Mouse (Mus musculus) limb, embryonic 10.5 days (tissue): Measurements from ENCODE around the gene Gemin2. TPM values are rescaled to one million over a fixed set of nuclear protein-coding genes. Genes with fewer than 3 reads are reported as not detected.

ENCODE experiments used
- DNase-seq: peaks from one replicate; pipeline ENCODE4 v3.0.0-alpha.2; 2017; ENCODE audit warnings: low spot score
- H3K27ac ChIP-seq: fragments of 300-500 bp; sonication (generic); 2 replicates; pipeline ENCODE4 v1.5.1; 2016; ENCODE audit warnings: mild to moderate bottlenecking
- H3K27me3 ChIP-seq: fragments of 300-500 bp; sonication (generic); 2 replicates; pipeline ENCODE4 v1.6.1; 2016; ENCODE audit warnings: low read depth, mild to moderate bottlenecking; ENCODE audit not compliant: poor library complexity, severe bottlenecking
- H3K36me3 ChIP-seq: fragments of 300-500 bp; sonication (generic); 2 replicates; pipeline ENCODE4 v1.6.1; 2016; ENCODE audit warnings: mild to moderate bottlenecking, moderate library complexity
- H3K4me1 ChIP-seq: fragments of 300-500 bp; sonication (generic); 2 replicates; pipeline ENCODE4 v1.6.1; 2016
- H3K4me3 ChIP-seq: fragments of 300-500 bp; sonication (generic); 2 replicates; pipeline ENCODE4 v1.5.1; 2016; ENCODE audit warnings: mild to moderate bottlenecking, moderate library complexity
- H3K9me3 ChIP-seq: fragments of 300-500 bp; sonication (generic); replicated peaks from 2 replicates; pipeline ENCODE4 v1.6.1; 2016; ENCODE audit warnings: mild to moderate bottlenecking
- WGBS: fragments of 180-500 bp; shearing (Covaris S2); methylation state at CpG from one replicate; pipeline ENCODE4 v1.1.7; 2016; 5-methylcytosine and 5-hydroxymethylcytosine counted together
- polyA plus RNA-seq: library from polyadenylated mRNA; unstranded; fragments of >200 nt; fragmentation: Nextera tagmentation; extraction: Ambion mirVana; gene quantifications from 2 replicates; pipeline ENCODE4 v1.2.1, GENCODE M21; 2016

Gene Gemin2
- polyA plus RNA-seq, 1 experiment from 2014 or later: 56.6 TPM

DNA sequence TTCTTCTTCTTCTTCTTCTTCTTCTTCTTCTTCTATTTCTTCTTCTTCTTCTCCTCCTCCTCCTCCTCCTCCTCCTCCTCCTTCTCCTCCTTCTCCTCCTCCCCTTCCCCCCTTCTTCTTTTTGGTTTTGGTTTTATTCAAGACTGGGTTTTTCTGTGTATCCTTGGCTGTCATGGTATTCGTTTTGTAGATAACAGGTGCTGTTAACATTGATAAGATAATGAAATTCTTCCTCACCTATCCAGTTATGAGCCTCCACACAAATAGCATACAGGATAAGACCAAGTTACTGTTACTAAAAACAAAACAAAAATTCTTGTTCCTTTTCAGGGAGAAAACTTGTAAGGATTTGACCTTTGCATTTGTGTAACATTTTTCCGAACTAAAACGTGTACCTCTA, 52.6 kb downstream of the Gemin2 start:
- H3K27me3 ChIP-seq: no peaks in the 10 kb centered on the region
- DNase-seq: no peak
- H3K27ac ChIP-seq: peak overlapping the region; percentile 95
- no peaks in the 10 kb centered on the region for H3K9me3 ChIP-seq
- peak overlapping the region; percentile 84 for H3K4me3 ChIP-seq
- H3K36me3 ChIP-seq: peaks cover 30% of the 10 kb centered on the region
- H3K4me1 ChIP-seq: peaks cover 13% of the 10 kb centered on the region
- WGBS: 79% methylated on average over 3 of the region's 3 CpGs

DNA sequence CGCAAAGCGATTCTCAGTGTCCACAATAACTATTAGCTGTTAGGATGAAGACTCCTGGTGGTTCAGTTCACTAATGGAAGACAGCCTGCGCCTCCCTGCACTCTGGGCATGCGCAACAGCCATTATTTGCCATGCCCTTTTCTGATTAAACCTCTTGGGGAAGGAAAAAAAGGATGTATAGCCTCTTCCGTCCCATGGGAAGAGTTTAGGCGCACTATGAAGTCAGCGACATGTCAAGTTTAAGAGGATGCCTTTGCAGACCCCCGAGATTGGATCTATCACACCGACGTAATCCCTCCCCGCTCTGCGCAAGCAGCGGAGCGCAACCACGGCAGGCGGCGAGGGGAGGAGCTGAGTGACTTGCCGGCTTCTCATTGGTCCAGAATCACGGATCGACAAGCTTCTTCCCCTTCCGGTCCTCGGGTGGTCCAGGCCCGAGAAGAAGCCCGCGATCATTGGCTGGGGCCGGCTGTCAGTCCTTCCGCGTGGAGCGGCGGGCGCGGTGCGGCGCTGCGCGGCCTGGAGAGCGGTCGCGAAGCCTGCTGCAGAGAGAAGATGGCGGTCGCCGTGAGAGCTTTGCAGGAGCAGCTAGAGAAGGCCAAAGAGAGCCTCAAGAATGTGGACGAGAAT, 53.4 kb downstream of the Gemin2 start, which contains the start of gene Pnn:
Pnn (plus strand) TSS at position 437 of the 630 bp plus-strand sequence.
- under 1% methylated on average over 43 of the region's 43 CpGs for WGBS
- no peaks in the 10 kb centered on the region for H3K27me3 ChIP-seq
- DNase-seq: peak; percentile 96
- H3K36me3 ChIP-seq: peaks cover 37% of the 10 kb centered on the region
- peak within 1 kb of the TSS; percentile 84 for H3K4me3 ChIP-seq
- H3K4me1 ChIP-seq: peaks cover 10% of the 10 kb centered on the region
- H3K27ac ChIP-seq: peak within 1 kb of the TSS; percentile 95
- no peaks in the 10 kb centered on the region for H3K9me3 ChIP-seq

DNA sequence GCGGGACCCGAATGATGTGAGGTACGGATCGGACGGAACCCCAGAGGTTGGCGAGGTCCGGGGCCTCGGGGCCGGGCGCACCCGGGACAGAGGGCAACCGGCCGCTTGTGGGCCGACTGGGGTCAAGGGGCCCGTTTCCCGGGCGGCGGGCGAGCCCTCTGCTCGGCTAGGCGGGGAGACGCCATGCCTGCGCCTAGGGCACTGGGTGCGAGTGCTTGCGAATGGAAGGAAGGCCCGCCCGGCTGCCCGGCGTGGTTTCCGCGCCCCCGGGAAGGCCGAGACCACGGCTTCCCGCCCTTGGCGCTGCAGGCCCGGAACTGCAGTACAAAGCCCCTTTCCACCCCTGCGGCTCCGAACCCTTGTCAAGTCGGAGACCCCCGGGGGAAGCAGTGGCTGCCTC, 53.9 kb downstream of the Gemin2 start:
- no peaks in the 10 kb centered on the region for H3K27me3 ChIP-seq
- H3K36me3 ChIP-seq: peaks cover 43% of the 10 kb centered on the region
- no peaks in the 10 kb centered on the region for H3K9me3 ChIP-seq
- peak overlapping the region; percentile 95 for H3K27ac ChIP-seq
- WGBS: under 1% methylated on average over 41 of the region's 41 CpGs
- H3K4me1 ChIP-seq: peaks cover 10% of the 10 kb centered on the region
- H3K4me3 ChIP-seq: peak overlapping the region; percentile 84
- DNase-seq: no peak

DNA sequence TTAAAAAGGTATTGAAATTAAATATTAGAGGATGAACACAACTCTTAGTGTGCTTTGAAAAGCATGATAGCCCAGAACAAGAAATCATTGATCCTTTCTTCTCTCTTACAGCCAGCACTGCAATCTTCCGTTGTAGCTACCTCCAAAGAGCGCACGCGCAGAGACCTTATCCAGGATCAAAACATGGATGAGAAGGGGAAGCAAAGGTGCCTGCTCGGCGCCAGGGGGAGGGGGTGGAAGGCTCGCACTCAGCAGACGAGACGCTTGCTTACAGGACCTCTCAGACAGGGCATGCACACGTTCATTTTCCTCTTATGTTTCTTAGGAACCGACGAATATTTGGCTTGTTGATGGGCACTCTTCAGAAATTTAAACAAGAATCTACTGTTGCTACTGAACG, 55.6 kb downstream of the Gemin2 start:
- H3K36me3 ChIP-seq: peaks cover 60% of the 10 kb centered on the region
- 95% methylated on average over 13 of the region's 13 CpGs for WGBS
- H3K9me3 ChIP-seq: no peaks in the 10 kb centered on the region
- H3K4me3 ChIP-seq: no peak overlapping the region
- H3K4me1 ChIP-seq: peaks cover 10% of the 10 kb centered on the region
- no peaks in the 10 kb centered on the region for H3K27me3 ChIP-seq
- no peak overlapping the region for H3K27ac ChIP-seq
- no peak for DNase-seq

DNA sequence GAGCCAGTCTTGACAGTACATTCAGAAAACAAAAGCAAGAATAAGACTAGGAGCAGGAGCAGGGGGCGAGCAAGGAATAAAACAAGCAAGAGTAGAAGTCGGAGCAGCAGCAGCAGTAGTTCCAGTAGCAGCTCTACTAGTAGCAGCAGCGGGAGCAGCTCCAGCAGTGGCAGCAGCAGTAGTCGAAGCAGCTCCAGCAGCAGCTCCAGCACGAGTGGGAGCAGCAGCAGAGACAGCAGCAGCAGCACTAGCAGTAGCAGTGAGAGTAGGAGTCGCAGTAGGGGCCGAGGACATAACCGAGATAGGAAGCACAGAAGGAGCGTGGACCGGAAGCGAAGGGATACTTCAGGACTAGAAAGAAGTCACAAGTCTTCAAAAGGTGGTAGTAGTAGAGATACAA, 59.1 kb downstream of the Gemin2 start:
- DNase-seq: no peak
- no peaks in the 10 kb centered on the region for H3K9me3 ChIP-seq
- H3K36me3 ChIP-seq: peaks cover 76% of the 10 kb centered on the region
- 93% methylated on average over 11 of the region's 11 CpGs for WGBS
- H3K27ac ChIP-seq: no peak overlapping the region
- H3K4me3 ChIP-seq: no peak overlapping the region
- no peaks in the 10 kb centered on the region for H3K27me3 ChIP-seq
- H3K4me1 ChIP-seq: peaks cover 6% of the 10 kb centered on the region; the same call in 1 of the 2 replicates

DNA sequence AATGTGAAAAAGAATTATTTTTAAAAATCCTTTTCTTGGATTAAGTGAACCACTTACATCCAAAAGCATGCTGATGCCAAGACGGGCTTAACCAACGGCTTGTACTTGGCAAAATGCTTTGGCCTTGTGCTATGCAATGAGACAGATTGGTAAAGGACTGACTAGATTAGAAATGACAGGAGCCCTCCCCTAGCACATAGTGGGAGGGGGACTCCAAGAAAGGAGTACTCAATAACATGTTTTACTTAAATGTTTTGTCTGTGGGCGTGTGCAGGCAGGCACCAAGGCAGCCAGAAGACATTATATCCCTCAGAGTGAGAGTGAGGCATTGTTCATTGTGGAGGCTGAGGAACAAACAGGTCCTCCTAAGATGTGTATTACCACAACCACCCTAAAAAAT, 60.9 kb downstream of the Gemin2 start:
- Histone ChIP-seq H3K4me3 (no peak overlapping the region), H3K36me3 (peaks cover 64% of the 10 kb centered on the region), H3K27me3 (no peaks in the 10 kb centered on the region), H3K4me1 (no peaks in the 10 kb centered on the region), H3K9me3 (no peaks in the 10 kb centered on the region), H3K27ac (no peak overlapping the region)
- 88% methylated on average over 3 of the region's 3 CpGs for WGBS
- DNase-seq: no peak

DNA sequence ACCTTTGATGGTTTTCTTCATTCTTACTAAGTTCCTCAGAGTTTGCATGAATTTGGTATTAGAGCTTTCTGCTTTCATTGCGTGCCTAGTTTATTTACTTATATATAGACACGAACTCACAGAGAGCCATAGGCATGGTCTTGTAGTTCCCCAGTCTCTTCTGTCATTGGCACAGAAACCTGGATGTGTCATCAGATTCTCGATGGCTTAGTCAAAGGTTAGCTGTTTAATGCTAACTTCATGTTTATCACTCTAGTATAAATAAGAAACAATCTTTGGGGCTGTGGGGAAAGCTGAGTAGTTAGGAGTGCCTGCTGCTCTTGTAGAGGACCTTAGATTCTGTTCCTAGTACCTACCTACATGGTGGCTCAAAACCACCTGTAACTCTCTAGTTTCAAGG, 63.8 kb downstream of the Gemin2 start:
- no peak for DNase-seq
- no peaks in the 10 kb centered on the region for H3K27me3 ChIP-seq
- H3K9me3 ChIP-seq: no peaks in the 10 kb centered on the region
- H3K4me1 ChIP-seq: no peaks in the 10 kb centered on the region
- no peak overlapping the region for H3K4me3 ChIP-seq
- peaks cover 35% of the 10 kb centered on the region for H3K36me3 ChIP-seq
- 93% methylated on average over 3 of the region's 3 CpGs for WGBS
- H3K27ac ChIP-seq: no peak overlapping the region

DNA sequence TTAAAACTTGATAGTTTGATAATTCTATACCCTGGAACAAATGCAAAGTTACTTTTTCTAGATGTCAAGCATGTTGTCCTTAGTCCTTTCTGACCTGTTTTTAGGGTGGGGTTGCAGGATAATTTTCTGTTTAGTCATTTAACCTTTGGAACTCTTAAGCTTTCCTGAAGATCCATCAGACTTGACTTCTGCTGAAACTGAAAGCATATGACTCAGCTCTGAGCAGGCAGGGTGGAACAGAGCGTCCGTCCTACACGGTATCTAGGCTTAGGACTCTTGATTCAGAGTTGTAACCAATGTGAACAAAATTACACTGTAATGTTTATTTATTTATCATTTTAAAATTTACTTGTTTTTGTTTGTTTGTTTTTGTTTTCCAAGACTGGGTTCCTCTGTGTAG, 64.7 kb downstream of the Gemin2 start:
- DNase-seq: no peak
- WGBS: 92% methylated on average over 3 of the region's 3 CpGs
- no peaks in the 10 kb centered on the region for H3K4me1 ChIP-seq
- no peaks in the 10 kb centered on the region for H3K9me3 ChIP-seq
- no peak overlapping the region for H3K27ac ChIP-seq
- H3K27me3 ChIP-seq: no peaks in the 10 kb centered on the region
- H3K36me3 ChIP-seq: peaks cover 26% of the 10 kb centered on the region
- H3K4me3 ChIP-seq: no peak overlapping the region

Other genes starting within 250 kb of the Gemin2 start
- 50.4 and 74.2 TPM in 2 replicates for gene Sec23a, start 1.4 kb upstream of the Gemin2 start, polyA plus RNA-seq
- gene Trappc6b, start 48.1 kb downstream of the Gemin2 start, polyA plus RNA-seq: 61.6 and 74.4 TPM in 2 replicates
- 97.8 and 113 TPM in 2 replicates for gene Pnn, start 53.5 kb downstream of the Gemin2 start, polyA plus RNA-seq
- 48.6 and 56.4 TPM in 2 replicates for gene Mia2, start 82.4 kb downstream of the Gemin2 start, polyA plus RNA-seq
- 7.0 and 7.3 TPM in 2 replicates for gene Fbxo33, start 206.3 kb downstream of the Gemin2 start, polyA plus RNA-seq